Mouse (Mus musculus): Measurements from ENCODE around the gene Srsf4. TPM values are rescaled to one million over a fixed set of nuclear protein-coding genes. Genes with fewer than 3 reads are reported as not detected.

Gene Srsf4
- polyA plus RNA-seq (2014; fragmentation: Nextera tagmentation; extraction: Ambion mirVana), result 140 and 150 TPM in 2 replicates

- peak within 1 kb of the TSS; percentile 100 for H3K9ac ChIP-seq (ENCODE audit: low read length)
- no peaks in the 10 kb centered on the region for H3K36me3 ChIP-seq (ENCODE audit: control insufficient read depth, insufficient read depth, low read length)
- no peaks in the 10 kb centered on the region for H3K9me3 ChIP-seq (ENCODE audit: control insufficient read depth, low read length)
- H3K4me1 ChIP-seq (ENCODE audit: control insufficient read depth, insufficient read depth, low read length), result peaks cover 10% of the 10 kb centered on the region
- peak within 1 kb of the TSS; percentile 99 for H3K27ac ChIP-seq (replicated peaks; ENCODE audit: low read depth, low read length)
- H3K4me2 ChIP-seq (ENCODE audit: low read depth, severe bottlenecking), result peak within 1 kb of the TSS; percentile 68
- peak; percentile 98 for DNase-seq (ENCODE audit: low spot score)
- ATAC-seq (ENCODE audit: insufficient number of reproducible peaks, low FRiP score, low TSS enrichment, low read depth), result peak; percentile 94
- under 1% methylated on average over 74 of the region's 116 CpGs for WGBS
- H3K4me3 ChIP-seq (ENCODE audit: low read depth, low read length), result peak within 1 kb of the TSS; percentile 85
- H3K27me3 ChIP-seq (ENCODE audit: control insufficient read depth, insufficient read depth, low read length), result no peaks in the 10 kb centered on the region
These were observed at the start of gene Srsf4 for GRCm38 (mm10) chr4:131873293-131874168. Gene Srsf4, plus strand, starts transcription at chr4:131873617.

GRCm38 (mm10) chr4:131824939-131825338, 48.5 kb upstream of the Srsf4 start:
- Histone ChIP-seq H3K4me2 (ENCODE audit: low read depth, severe bottlenecking) (no peak overlapping the region), H3K4me1 (ENCODE audit: control insufficient read depth, insufficient read depth, low read length) (peaks cover 9% of the 10 kb centered on the region; the same call in 1 of the 2 replicates), H3K9me3 (ENCODE audit: control insufficient read depth, low read length) (no peaks in the 10 kb centered on the region), H3K27ac (replicated peaks; ENCODE audit: low read depth, low read length) (no peak overlapping the region), H3K9ac (ENCODE audit: low read length) (no peak overlapping the region), H3K27me3 (ENCODE audit: control insufficient read depth, insufficient read depth, low read length) (no peaks in the 10 kb centered on the region), H3K4me3 (ENCODE audit: low read depth, low read length) (no peak overlapping the region), H3K36me3 (ENCODE audit: control insufficient read depth, insufficient read depth, low read length) (no peaks in the 10 kb centered on the region)
- 77% methylated on average over 3 of the region's 3 CpGs for WGBS
- DNase-seq (ENCODE audit: low spot score) (no peak), ATAC-seq (ENCODE audit: insufficient number of reproducible peaks, low FRiP score, low TSS enrichment, low read depth) (no peak)

- Histone ChIP-seq H3K27ac (replicated peaks; ENCODE audit: low read depth, low read length) (no peak overlapping the region), H3K27me3 (ENCODE audit: control insufficient read depth, insufficient read depth, low read length) (no peaks in the 10 kb centered on the region), H3K4me1 (ENCODE audit: control insufficient read depth, insufficient read depth, low read length) (peaks cover 9% of the 10 kb centered on the region; the same call in 1 of the 2 replicates), H3K9ac (ENCODE audit: low read length) (no peak overlapping the region), H3K36me3 (ENCODE audit: control insufficient read depth, insufficient read depth, low read length) (no peaks in the 10 kb centered on the region), H3K4me2 (ENCODE audit: low read depth, severe bottlenecking) (no peak overlapping the region), H3K9me3 (ENCODE audit: control insufficient read depth, low read length) (no peaks in the 10 kb centered on the region), H3K4me3 (ENCODE audit: low read depth, low read length) (no peak overlapping the region)
- 48% methylated on average over 8 of the region's 8 CpGs for WGBS
- DNase-seq (ENCODE audit: low spot score) (no peak), ATAC-seq (ENCODE audit: insufficient number of reproducible peaks, low FRiP score, low TSS enrichment, low read depth) (no peak)
These were observed 47.6 kb upstream of the Srsf4 start for GRCm38 (mm10) chr4:131825830-131826229.

GRCm38 (mm10) chr4:131826905-131827304, 46.5 kb upstream of the Srsf4 start:
- H3K27ac ChIP-seq (replicated peaks; ENCODE audit: low read depth, low read length), result no peak overlapping the region
- H3K4me3 ChIP-seq (ENCODE audit: low read depth, low read length), result no peak overlapping the region
- ATAC-seq (ENCODE audit: insufficient number of reproducible peaks, low FRiP score, low TSS enrichment, low read depth) (no peak), DNase-seq (ENCODE audit: low spot score) (peak; percentile 76)
- H3K9ac ChIP-seq (ENCODE audit: low read length), result no peak overlapping the region
- H3K27me3 ChIP-seq (ENCODE audit: control insufficient read depth, insufficient read depth, low read length), result no peaks in the 10 kb centered on the region
- H3K9me3 ChIP-seq (ENCODE audit: control insufficient read depth, low read length), result no peaks in the 10 kb centered on the region
- peaks cover 9% of the 10 kb centered on the region; the same call in 1 of the 2 replicates for H3K4me1 ChIP-seq (ENCODE audit: control insufficient read depth, insufficient read depth, low read length)
- 3% methylated on average over 6 of the region's 6 CpGs for WGBS
- H3K4me2 ChIP-seq (ENCODE audit: low read depth, severe bottlenecking), result no peak overlapping the region
- no peaks in the 10 kb centered on the region for H3K36me3 ChIP-seq (ENCODE audit: control insufficient read depth, insufficient read depth, low read length)

- no peak for DNase-seq (ENCODE audit: low spot score)
- H3K27me3 ChIP-seq (ENCODE audit: control insufficient read depth, insufficient read depth, low read length), result no peaks in the 10 kb centered on the region
- no peak for ATAC-seq (ENCODE audit: insufficient number of reproducible peaks, low FRiP score, low TSS enrichment, low read depth)
- H3K4me3 ChIP-seq (ENCODE audit: low read depth, low read length), result no peak overlapping the region
- 85% methylated on average over 8 of the region's 8 CpGs for WGBS
- no peak overlapping the region for H3K27ac ChIP-seq (replicated peaks; ENCODE audit: low read depth, low read length)
- H3K4me2 ChIP-seq (ENCODE audit: low read depth, severe bottlenecking), result no peak overlapping the region
- no peak overlapping the region for H3K9ac ChIP-seq (ENCODE audit: low read length)
- H3K9me3 ChIP-seq (ENCODE audit: control insufficient read depth, low read length), result no peaks in the 10 kb centered on the region
- peaks cover 12% of the 10 kb centered on the region; the same call in 1 of the 2 replicates for H3K4me1 ChIP-seq (ENCODE audit: control insufficient read depth, insufficient read depth, low read length)
- H3K36me3 ChIP-seq (ENCODE audit: control insufficient read depth, insufficient read depth, low read length), result no peaks in the 10 kb centered on the region
These were observed 44.3 kb upstream of the Srsf4 start for GRCm38 (mm10) chr4:131829123-131829522.

- DNase-seq (ENCODE audit: low spot score) (no peak), ATAC-seq (ENCODE audit: insufficient number of reproducible peaks, low FRiP score, low TSS enrichment, low read depth) (no peak)
- Histone ChIP-seq H3K4me3 (ENCODE audit: low read depth, low read length) (no peak overlapping the region), H3K9ac (ENCODE audit: low read length) (no peak overlapping the region), H3K4me2 (ENCODE audit: low read depth, severe bottlenecking) (no peak overlapping the region), H3K9me3 (ENCODE audit: control insufficient read depth, low read length) (no peaks in the 10 kb centered on the region), H3K27ac (replicated peaks; ENCODE audit: low read depth, low read length) (no peak overlapping the region), H3K27me3 (ENCODE audit: control insufficient read depth, insufficient read depth, low read length) (peaks cover 3% of the 10 kb centered on the region; the same call in 1 of the 2 replicates), H3K36me3 (ENCODE audit: control insufficient read depth, insufficient read depth, low read length) (no peaks in the 10 kb centered on the region), H3K4me1 (ENCODE audit: control insufficient read depth, insufficient read depth, low read length) (peaks cover 14% of the 10 kb centered on the region)
- 75% methylated on average over 5 of the region's 5 CpGs for WGBS
These were observed 41.8 kb upstream of the Srsf4 start for GRCm38 (mm10) chr4:131831546-131832045.

GRCm38 (mm10) chr4:131832759-131833407, 40.5 kb upstream of the Srsf4 start:
- ATAC-seq (ENCODE audit: insufficient number of reproducible peaks, low FRiP score, low TSS enrichment, low read depth) (no peak), DNase-seq (ENCODE audit: low spot score) (no peak)
- Histone ChIP-seq H3K4me2 (ENCODE audit: low read depth, severe bottlenecking) (no peak overlapping the region), H3K36me3 (ENCODE audit: control insufficient read depth, insufficient read depth, low read length) (no peaks in the 10 kb centered on the region), H3K4me3 (ENCODE audit: low read depth, low read length) (no peak overlapping the region), H3K9ac (ENCODE audit: low read length) (no peak overlapping the region), H3K27me3 (ENCODE audit: control insufficient read depth, insufficient read depth, low read length) (peaks cover 3% of the 10 kb centered on the region; the same call in 1 of the 2 replicates), H3K4me1 (ENCODE audit: control insufficient read depth, insufficient read depth, low read length) (peaks cover 13% of the 10 kb centered on the region), H3K9me3 (ENCODE audit: control insufficient read depth, low read length) (no peaks in the 10 kb centered on the region), H3K27ac (replicated peaks; ENCODE audit: low read depth, low read length) (no peak overlapping the region)
- 68% methylated on average over 3 of the region's 3 CpGs for whole genome bisulfite sequencing

- ATAC-seq (ENCODE audit: insufficient number of reproducible peaks, low FRiP score, low TSS enrichment, low read depth) (no peak), DNase-seq (ENCODE audit: low spot score) (peak; percentile 45)
- H3K27me3 ChIP-seq (ENCODE audit: control insufficient read depth, insufficient read depth, low read length), result peaks cover 3% of the 10 kb centered on the region; the same call in 1 of the 2 replicates
- H3K4me1 ChIP-seq (ENCODE audit: control insufficient read depth, insufficient read depth, low read length), result peaks cover 13% of the 10 kb centered on the region
- H3K9me3 ChIP-seq (ENCODE audit: control insufficient read depth, low read length), result no peaks in the 10 kb centered on the region
- H3K36me3 ChIP-seq (ENCODE audit: control insufficient read depth, insufficient read depth, low read length), result no peaks in the 10 kb centered on the region
- no peak overlapping the region for H3K9ac ChIP-seq (ENCODE audit: low read length)
- no peak overlapping the region for H3K4me3 ChIP-seq (ENCODE audit: low read depth, low read length)
- no peak overlapping the region for H3K27ac ChIP-seq (replicated peaks; ENCODE audit: low read depth, low read length)
- no peak overlapping the region for H3K4me2 ChIP-seq (ENCODE audit: low read depth, severe bottlenecking)
- WGBS, result 27% methylated on average over 9 of the region's 9 CpGs
These were observed 39.3 kb upstream of the Srsf4 start for GRCm38 (mm10) chr4:131833971-131834609.
